Mouse (Mus musculus) forebrain, embryonic 16.5 days (tissue): ENCODE measurements at regions not wholly inside any gene's neighbourhood (a gene's known extent, or its start where the extent isn't known, plus 50 kb on each side); places are given as distances from the start of the nearest gene placed in this dataset.
A peak's percentile ranks its signal among the peaks of the same experiment; 100 is the strongest.

Experiments
- ATAC-seq: fragments of 200-750 bp; cut with Nextera tagmentation; 2 replicates; pipeline ENCODE4 v1.8.0; 2017; ENCODE audit warnings: mild to moderate bottlenecking, moderate library complexity
- H3K27ac ChIP-seq: fragments of 300-500 bp; sonication (generic); 2 replicates; pipeline ENCODE4 v1.5.1; 2014; ENCODE audit warnings: low read length, control low read depth
- H3K27me3 ChIP-seq: fragments of 300-500 bp; sonication (generic); replicated peaks from 2 replicates; pipeline ENCODE4 v1.6.1; 2014; ENCODE audit warnings: low read length; ENCODE audit not compliant: control insufficient read depth, insufficient read depth
- H3K36me3 ChIP-seq: fragments of 300-500 bp; sonication (generic); 2 replicates; pipeline ENCODE4 v1.6.1; 2014; ENCODE audit not compliant: control insufficient read depth, insufficient read depth
- H3K4me1 ChIP-seq: fragments of 300-500 bp; sonication (generic); replicated peaks from 2 replicates; pipeline ENCODE4 v1.6.1; 2014; ENCODE audit warnings: low read length; ENCODE audit not compliant: control insufficient read depth, insufficient read depth
- H3K4me2 ChIP-seq: fragments of 300-500 bp; sonication (generic); 2 replicates; pipeline ENCODE4 v1.6.1; 2014; ENCODE audit warnings: mild to moderate bottlenecking, low read length, control low read depth
- H3K4me3 ChIP-seq: fragments of 300-500 bp; sonication (generic); replicated peaks from 2 replicates; pipeline ENCODE4 v1.5.1; 2014; ENCODE audit warnings: mild to moderate bottlenecking, low read length, control low read depth
- H3K9ac ChIP-seq: fragments of 300-500 bp; sonication (generic); replicated peaks from 2 replicates; pipeline ENCODE4 v1.6.1; 2014; ENCODE audit warnings: low read depth, low read length, control low read depth
- H3K9me3 ChIP-seq: fragments of 300-500 bp; sonication (generic); 2 replicates; pipeline ENCODE4 v1.6.1; 2016; ENCODE audit warnings: low read length; ENCODE audit not compliant: control insufficient read depth
- WGBS: fragments of 180-500 bp; shearing (Covaris S2); extraction: QIAGEN DNeasy Blood & Tissue Kit; methylation state at CpG from one replicate; pipeline ENCODE4 v1.1.7; 2014; 5-methylcytosine and 5-hydroxymethylcytosine counted together

GRCm38 (mm10) chr5:119193699-119194681 lies 476.5 kb upstream of the Tbx3 start:
- Histone ChIP-seq H3K4me2 (no peak overlapping the region), H3K27ac (no peak overlapping the region), H3K4me1 (no peaks in the 10 kb centered on the region), H3K9ac (no peak overlapping the region), H3K9me3 (peaks cover 3% of the 10 kb centered on the region; the same call in 1 of the 2 replicates), H3K36me3 (no peaks in the 10 kb centered on the region), H3K4me3 (no peak overlapping the region), H3K27me3 (no peaks in the 10 kb centered on the region)
- 68% methylated on average over 21 of the region's 21 CpGs for WGBS
- ATAC-seq = no peak

GRCm38 (mm10) chr5:119199906-119200305 lies 470.6 kb upstream of the Tbx3 start:
- no peaks in the 10 kb centered on the region for H3K4me1 ChIP-seq
- no peak overlapping the region for H3K27ac ChIP-seq
- no peak overlapping the region for H3K4me2 ChIP-seq
- WGBS = 50% methylated on average over 9 of the region's 9 CpGs
- no peaks in the 10 kb centered on the region for H3K9me3 ChIP-seq
- H3K36me3 ChIP-seq = no peaks in the 10 kb centered on the region
- no peak overlapping the region for H3K9ac ChIP-seq
- H3K4me3 ChIP-seq = no peak overlapping the region
- H3K27me3 ChIP-seq = no peaks in the 10 kb centered on the region
- no peak for ATAC-seq

GRCm38 (mm10) chr5:119201251-119201650 lies 469.2 kb upstream of the Tbx3 start:
- H3K4me3 ChIP-seq = no peak overlapping the region
- no peaks in the 10 kb centered on the region for H3K4me1 ChIP-seq
- no peak overlapping the region for H3K4me2 ChIP-seq
- no peak overlapping the region for H3K9ac ChIP-seq
- no peaks in the 10 kb centered on the region for H3K36me3 ChIP-seq
- H3K9me3 ChIP-seq = no peaks in the 10 kb centered on the region
- no peak overlapping the region for H3K27ac ChIP-seq
- no peak for ATAC-seq
- H3K27me3 ChIP-seq = no peaks in the 10 kb centered on the region
- 66% methylated on average over 8 of the region's 8 CpGs for WGBS

GRCm38 (mm10) chr5:119204736-119205135 lies 465.7 kb upstream of the Tbx3 start:
- Histone ChIP-seq H3K9ac (no peak overlapping the region), H3K4me1 (no peaks in the 10 kb centered on the region), H3K9me3 (peaks cover 6% of the 10 kb centered on the region; the same call in 1 of the 2 replicates), H3K4me3 (no peak overlapping the region), H3K27ac (no peak overlapping the region), H3K27me3 (no peaks in the 10 kb centered on the region), H3K36me3 (no peaks in the 10 kb centered on the region), H3K4me2 (no peak overlapping the region)
- ATAC-seq = no peak
- 77% methylated on average over 2 of the region's 2 CpGs for WGBS

GRCm38 (mm10) chr5:119208077-119208476 lies 462.4 kb upstream of the Tbx3 start:
- no peak overlapping the region for H3K4me2 ChIP-seq

GRCm38 (mm10) chr5:119213196-119213595 lies 457.3 kb upstream of the Tbx3 start:
- ATAC-seq = no peak
- Histone ChIP-seq H3K4me1 (peaks cover 3% of the 10 kb centered on the region), H3K36me3 (no peaks in the 10 kb centered on the region), H3K4me3 (no peak overlapping the region), H3K4me2 (no peak overlapping the region), H3K9ac (no peak overlapping the region), H3K9me3 (peaks cover 11% of the 10 kb centered on the region; the same call in 1 of the 2 replicates), H3K27ac (no peak overlapping the region), H3K27me3 (no peaks in the 10 kb centered on the region)
- WGBS = 68% methylated on average over 4 of the region's 4 CpGs

More at GRCm38 (mm10) chr5:119208077-119208476, 462.4 kb upstream of the Tbx3 start:
- Histone ChIP-seq H3K9me3 (peaks cover 11% of the 10 kb centered on the region; the same call in 1 of the 2 replicates), H3K27me3 (no peaks in the 10 kb centered on the region), H3K36me3 (no peaks in the 10 kb centered on the region), H3K4me3 (no peak overlapping the region), H3K9ac (no peak overlapping the region), H3K4me1 (no peaks in the 10 kb centered on the region), H3K27ac (no peak overlapping the region)
- no peak for ATAC-seq
- WGBS = 90% methylated on average over 13 of the region's 13 CpGs

GRCm38 (mm10) chr5:119213692-119214357 lies 456.6 kb upstream of the Tbx3 start:
- H3K27ac ChIP-seq = no peak overlapping the region
- peaks cover 3% of the 10 kb centered on the region for H3K4me1 ChIP-seq
- H3K9me3 ChIP-seq = peaks cover 11% of the 10 kb centered on the region; the same call in 1 of the 2 replicates
- H3K9ac ChIP-seq = no peak overlapping the region
- no peaks in the 10 kb centered on the region for H3K27me3 ChIP-seq
- H3K36me3 ChIP-seq = no peaks in the 10 kb centered on the region
- no peak overlapping the region for H3K4me2 ChIP-seq
- WGBS = 55% methylated on average over 7 of the region's 7 CpGs
- ATAC-seq = no peak
- H3K4me3 ChIP-seq = no peak overlapping the region

- H3K27me3 ChIP-seq = no peaks in the 10 kb centered on the region
- no peak overlapping the region for H3K27ac ChIP-seq
- peaks cover 3% of the 10 kb centered on the region for H3K4me1 ChIP-seq
- WGBS = 91% methylated on average over 9 of the region's 9 CpGs
- H3K4me2 ChIP-seq = no peak overlapping the region
- no peak for ATAC-seq
- H3K4me3 ChIP-seq = no peak overlapping the region
- no peak overlapping the region for H3K9ac ChIP-seq
- H3K36me3 ChIP-seq = no peaks in the 10 kb centered on the region
- peaks cover 3% of the 10 kb centered on the region; the same call in 1 of the 2 replicates for H3K9me3 ChIP-seq
Measured at GRCm38 (mm10) chr5:119214937-119215336, 455.5 kb upstream of the Tbx3 start.

GRCm38 (mm10) chr5:119215364-119215763 lies 455.1 kb upstream of the Tbx3 start:
- ATAC-seq = peak; percentile 82
- Histone ChIP-seq H3K4me1 (peaks cover 3% of the 10 kb centered on the region), H3K4me3 (no peak overlapping the region), H3K27ac (no peak overlapping the region), H3K4me2 (no peak overlapping the region), H3K27me3 (no peaks in the 10 kb centered on the region), H3K36me3 (no peaks in the 10 kb centered on the region), H3K9me3 (no peaks in the 10 kb centered on the region; the same call in 1 of the 2 replicates), H3K9ac (no peak overlapping the region)
- 59% methylated on average over 10 of the region's 10 CpGs for WGBS
